Mouse (Mus musculus) layer of hippocampus, adult 9-11 months (tissue): Measurements from ENCODE around the gene Sorcs3.
A peak's percentile ranks its signal among the peaks of the same experiment; 100 is the strongest.

Source experiments
- DNase-seq: peaks from one replicate; pipeline ENCODE4 v3.0.0; 2022

Gene Sorcs3

DNA sequence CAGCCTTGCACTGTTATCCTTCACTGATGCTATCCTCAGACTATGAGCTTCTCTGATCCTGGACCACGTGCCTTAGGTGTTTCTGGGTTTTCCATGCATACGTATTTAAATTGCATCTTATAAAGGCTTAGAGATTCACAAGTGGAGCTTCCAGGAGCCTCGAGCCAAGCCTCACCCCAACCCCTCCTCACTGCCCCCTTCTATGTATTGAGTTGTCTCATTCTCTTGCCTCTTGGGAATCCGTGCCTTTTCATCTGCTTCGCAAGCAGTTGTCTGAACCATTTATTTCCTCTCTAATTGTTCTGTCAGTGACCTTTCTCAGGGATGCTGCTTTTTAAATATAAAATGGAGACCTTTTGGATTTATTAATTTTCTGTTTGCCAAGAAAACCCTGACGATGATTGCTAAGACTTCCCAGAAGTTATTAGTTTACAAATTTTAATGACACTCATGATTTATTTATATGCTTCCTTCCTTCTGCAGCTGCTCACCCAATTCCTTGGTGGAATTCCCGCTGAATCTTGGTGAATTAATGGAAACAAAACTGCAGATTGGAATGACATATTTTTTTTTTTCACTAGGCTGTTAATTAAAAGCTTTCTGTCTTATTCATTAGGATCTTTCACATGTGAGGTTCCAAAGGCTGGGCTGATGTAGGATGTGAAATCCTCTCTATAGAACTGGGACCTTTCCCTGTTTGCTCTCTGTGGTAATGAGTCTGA, 199.1 kb downstream of the Sorcs3 start:
- DNase-seq, result no peak

DNA sequence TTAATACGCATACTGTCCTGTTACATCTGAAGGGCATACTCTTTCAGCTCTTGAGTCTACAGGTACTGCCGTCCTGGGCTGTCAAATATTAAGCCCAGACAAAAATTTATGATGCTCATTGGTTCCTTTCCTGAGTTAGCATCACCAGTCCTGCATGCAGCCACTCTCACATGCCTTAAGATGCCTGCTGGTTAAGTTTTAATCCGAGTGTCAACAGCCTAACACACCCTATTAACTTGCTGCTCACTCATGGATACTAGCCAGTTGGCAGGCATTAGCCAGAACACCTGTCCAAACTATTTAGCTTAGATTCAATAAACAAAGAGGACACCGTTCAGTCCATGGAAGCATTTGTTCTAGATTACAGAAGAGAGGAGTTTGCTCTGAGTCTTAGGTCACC, 202.4 kb downstream of the Sorcs3 start:
- no peak for DNase-seq

DNA sequence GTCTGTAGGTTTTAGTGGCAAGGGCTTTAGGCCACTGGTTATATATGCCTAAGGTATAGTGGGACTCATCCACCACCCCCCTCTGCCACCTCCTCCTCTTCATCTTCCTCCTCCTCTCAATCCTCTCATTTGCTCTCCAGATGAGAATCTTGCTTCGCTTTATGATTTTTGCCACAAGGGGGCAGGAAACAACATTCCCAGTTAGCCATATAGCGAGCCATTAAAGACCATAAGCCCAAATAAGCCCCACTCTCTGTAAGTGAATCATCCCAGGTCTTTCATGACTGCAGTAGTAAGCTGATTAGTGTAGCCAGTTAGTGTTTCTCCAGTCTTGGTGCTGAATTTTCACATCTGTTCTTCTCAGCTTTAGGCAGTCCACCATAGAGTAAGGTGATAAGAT, 205.5 kb downstream of the Sorcs3 start:
- no peak for DNase-seq

DNA sequence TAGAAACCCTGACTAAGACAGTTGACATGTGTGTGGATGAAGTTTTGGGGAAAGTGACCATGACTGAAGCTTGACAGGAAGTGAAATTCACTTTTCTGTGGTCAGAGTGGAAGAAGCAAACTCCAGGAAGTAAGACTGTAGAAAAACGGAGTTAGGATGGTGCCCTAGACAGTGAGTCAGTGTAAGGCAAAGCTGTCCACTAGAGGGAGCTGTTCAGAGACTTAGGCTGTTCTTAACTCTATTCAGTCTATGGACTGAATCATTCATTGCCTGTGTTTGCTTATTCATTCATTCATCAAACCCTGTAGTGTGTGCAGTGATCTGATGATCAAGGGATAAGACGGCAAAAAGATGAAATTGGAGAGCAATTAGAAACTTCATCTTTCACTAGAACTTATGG, 208.0 kb downstream of the Sorcs3 start:
- peak; percentile 39 for DNase-seq

- DNase-seq, result no peak
Measured at GRCm38 (mm10) chr19:48418356-48418755, 212.5 kb downstream of the Sorcs3 start.

GRCm38 (mm10) chr19:48429263-48429662, 223.4 kb downstream of the Sorcs3 start:
- peak; percentile 69 for DNase-seq

DNA sequence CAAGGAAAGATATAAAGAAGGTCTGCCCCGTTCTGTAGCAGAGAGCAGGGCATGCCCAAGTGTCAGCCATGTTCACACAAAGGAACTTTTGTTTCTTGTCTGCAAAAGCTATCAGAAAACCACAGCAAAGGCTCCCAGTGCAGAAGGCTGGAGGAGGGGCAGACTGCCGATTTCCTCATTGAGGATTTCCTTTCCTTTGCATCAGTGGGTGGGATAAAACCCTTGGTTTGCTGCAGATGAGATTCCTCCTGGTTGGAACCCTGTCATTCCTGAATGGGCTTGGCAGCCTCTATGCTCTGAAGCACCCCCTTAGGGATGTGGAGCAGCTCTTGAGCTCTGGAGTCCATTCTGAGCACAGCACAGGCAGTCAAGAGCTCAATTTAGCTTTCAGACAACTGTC, 223.9 kb downstream of the Sorcs3 start:
- peak; percentile 42 for DNase-seq

DNA sequence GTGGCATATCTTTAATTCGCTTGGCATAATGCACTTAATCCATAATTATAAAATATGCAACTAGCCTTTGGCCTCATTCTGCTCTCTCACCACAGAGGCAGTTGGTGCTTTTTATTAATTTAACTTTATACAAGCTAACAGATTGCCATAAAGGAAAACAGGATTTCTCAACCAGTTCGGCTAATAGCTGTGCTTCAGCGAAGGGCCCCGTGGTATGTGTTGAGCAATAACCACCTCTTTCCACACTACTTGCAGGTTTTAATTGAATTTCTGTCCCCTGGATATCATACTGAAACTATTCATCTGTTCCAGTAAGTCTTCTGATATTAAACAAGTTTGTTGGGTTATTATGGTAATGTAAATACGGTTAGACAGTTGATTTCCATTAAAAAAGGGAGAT, 224.5 kb downstream of the Sorcs3 start:
- no peak for DNase-seq

- DNase-seq, result no peak
Measured at GRCm38 (mm10) chr19:48438450-48438849, 232.6 kb downstream of the Sorcs3 start.

- no peak for DNase-seq
Measured at GRCm38 (mm10) chr19:48461141-48461540, 255.3 kb downstream of the Sorcs3 start.

DNA sequence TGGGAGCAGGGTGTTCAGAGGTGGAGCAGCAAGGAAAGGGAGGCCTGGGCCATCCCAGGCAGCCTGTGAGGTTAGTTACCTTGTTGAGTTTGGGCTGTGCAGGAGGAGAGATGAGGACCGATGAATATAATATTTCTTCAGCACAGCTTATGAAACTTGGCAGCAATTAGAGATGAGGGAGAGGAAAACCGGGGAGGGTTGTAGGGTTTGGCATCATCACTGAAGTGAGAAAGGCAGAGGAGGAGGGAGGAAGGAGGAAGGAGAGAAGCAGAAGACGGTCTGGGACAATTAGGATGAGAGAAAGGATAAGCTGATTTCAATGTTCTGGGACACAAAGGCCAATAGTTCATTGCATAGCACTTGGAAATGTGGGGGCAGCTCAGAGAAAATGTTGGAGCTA, 256.6 kb downstream of the Sorcs3 start:
- DNase-seq, result no peak

DNA sequence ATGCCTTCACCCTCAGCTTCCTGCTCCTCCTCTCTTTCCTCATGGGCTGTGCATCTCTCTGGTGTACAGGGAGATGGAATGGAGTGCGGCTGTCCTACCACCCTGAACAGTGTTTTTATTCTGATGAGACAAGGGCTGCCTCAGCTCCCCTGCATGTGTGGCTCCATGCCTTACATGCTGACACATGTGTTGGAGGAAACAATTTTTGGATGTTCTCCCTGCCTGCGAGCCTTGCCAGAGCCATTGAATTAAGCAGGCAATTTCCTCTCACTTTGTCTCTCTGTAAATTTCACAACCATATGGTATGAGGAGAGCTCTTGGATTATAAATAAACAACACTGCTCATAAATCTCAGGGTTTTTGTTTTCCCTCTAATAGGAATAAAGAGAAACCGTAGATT, 257.7 kb downstream of the Sorcs3 start:
- peak; percentile 67 for DNase-seq

GRCm38 (mm10) chr19:48467471-48467870, 261.6 kb downstream of the Sorcs3 start:
- DNase-seq, result no peak

- no peak for DNase-seq
Measured at GRCm38 (mm10) chr19:48469791-48470410, 264.1 kb downstream of the Sorcs3 start.

DNA sequence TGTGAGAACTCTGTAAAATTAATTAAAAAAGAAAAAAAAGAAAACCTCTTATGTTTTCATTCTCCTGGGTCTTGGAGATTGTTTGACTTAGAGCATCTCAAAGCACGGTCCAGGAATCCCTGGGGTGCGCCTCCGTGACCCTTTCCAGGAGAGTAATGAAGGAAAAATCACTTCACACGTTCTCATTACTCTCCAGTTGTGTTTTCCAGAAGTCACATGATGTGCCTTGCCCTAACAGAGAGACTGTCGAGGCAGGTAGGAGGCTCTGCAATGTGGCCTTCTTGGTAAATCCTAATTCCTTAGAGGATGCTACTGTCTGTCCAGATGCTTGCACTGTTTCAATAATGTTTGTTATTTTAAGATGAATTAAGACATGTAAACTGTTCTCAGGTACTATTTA, 266.1 kb downstream of the Sorcs3 start:
- DNase-seq, result no peak

- no peak for DNase-seq
Measured at GRCm38 (mm10) chr19:48475784-48476410, 270.1 kb downstream of the Sorcs3 start.

DNA sequence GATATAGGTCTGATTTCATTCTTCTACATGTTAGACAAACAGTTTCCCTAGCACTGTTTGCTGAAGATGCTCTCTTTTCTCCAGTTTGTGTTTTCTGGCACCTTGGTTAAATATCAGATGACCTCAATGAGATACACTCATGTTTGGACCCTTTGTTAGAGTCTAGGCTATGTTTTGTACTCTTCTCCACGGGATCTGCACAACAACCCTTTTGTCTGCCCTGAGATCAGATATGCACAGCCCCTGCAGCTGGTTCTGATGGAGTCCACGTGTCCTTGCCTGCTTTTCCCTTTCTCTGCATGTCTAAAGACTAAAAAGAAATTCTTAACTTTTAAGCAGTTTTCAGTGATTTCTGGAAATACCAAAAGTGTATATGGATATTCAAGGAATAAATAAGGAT, 273.0 kb downstream of the Sorcs3 start:
- peak; percentile 72 for DNase-seq

- DNase-seq, result no peak
Measured at GRCm38 (mm10) chr19:48482946-48483345, 277.1 kb downstream of the Sorcs3 start.

DNA sequence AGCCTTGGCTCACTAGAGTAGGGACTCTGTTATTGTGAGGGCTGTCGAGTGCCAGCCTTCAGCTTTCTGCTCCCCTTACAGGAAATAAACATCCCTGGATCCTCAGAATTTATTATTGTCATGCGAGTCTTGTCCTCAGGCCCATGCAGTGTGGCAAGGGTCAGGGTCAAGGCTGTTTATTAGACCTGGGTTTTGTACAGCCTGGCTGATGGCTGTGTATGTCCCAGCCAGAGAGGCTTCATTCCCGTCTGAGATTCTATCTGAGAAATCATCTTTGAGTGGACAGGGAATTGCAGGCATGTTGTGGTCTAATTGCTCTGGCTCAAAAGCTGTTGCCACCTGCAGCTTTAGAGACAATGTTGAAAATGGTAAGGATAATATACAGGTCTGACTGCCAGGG, 285.3 kb downstream of the Sorcs3 start:
- DNase-seq, result no peak

GRCm38 (mm10) chr19:48503896-48504620, 298.2 kb downstream of the Sorcs3 start:
- no peak for DNase-seq

DNA sequence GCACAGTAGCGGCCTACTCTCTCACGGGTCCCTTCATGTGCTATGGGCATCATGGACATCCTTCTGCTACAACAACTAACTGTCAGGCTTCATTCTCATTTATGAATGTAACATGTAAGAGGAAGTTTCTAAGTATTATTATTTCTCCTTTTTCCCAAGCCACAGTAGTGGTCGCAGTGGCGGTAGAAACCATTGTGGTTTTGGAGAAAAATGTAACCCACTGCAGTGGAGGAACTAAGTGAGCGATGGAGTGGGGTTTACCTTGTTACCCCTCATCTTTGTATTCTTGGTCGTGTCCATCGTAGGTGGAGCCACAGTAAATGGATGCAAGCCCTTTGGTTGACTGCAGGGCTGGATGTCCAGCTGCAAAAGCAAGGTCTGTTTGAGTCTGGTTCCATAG, 318.0 kb downstream of the Sorcs3 start:
- no peak for DNase-seq

DNA sequence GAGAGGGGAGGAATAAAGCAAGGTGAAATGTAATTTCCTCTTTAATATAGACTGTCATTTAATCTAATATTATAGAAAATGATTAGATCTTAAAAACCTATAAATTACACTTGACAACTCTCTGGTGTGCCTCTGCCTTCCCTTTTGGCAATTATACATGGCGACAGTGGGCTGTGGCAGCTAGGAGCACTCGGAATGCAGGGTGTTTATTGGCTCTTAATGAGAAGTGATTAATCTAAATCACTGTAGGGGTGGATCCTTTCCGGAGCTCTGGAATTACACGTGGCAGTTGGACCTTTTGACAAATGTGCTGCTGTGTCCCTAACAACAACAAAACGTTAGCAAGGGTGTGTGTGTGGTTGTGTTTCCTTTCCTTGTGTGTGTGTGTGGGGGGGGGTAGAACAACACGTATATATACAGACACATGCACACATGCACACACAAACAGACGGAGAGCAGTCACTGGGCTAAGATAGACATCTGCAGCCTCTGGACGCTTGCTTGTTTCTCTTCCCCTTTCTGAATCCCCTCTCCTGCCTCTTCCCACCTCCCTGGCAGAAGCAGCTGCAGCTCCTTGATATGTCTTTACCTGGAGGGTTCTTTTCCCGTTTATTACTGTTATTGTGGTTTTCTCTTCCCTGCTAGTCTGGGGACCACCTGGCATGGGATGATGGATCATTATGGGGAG, 318.8 kb downstream of the Sorcs3 start:
- no peak for DNase-seq

GRCm38 (mm10) chr19:48533582-48533981, 327.8 kb downstream of the Sorcs3 start:
- no peak for DNase-seq
